1 mouse cellular context compared by ENCODE assay signal in the genomic region with DNA sequence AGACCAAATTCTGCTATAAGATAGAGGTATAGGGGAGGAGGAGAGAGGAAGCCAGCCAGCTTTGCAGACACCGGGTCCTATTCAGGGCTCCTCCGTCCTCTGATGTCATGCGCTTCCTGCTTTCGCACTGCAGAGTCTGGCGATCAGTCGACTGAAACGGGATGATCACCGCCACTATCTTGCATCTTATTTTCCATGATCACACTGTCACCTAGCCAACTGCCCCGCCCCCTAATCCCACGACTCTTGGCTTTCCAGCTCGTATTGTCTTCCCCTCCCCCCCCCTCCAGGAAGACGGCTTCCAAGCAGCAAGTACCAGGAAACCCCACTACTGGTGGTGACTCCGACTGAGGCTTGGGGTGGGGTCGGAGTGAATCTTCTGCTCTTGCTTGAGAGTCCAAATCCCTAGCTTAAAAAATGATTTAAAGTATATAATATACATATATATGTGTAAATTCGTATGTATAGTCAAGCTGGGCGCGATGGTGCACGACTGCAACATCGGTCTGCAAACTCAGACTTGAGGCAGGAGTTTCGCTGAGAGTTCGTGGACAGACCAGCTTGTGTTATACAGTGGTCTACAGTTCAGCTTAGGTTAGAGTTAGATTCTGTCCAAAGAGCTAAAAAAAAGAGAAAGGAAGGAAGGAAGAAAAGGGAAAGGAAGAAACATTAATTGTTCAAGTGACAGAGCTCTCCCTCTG.
TF ChIP-seq lines count a peak whose summit lies in the region.

No protein-coding gene starts in this region.

TF ChIP-seq in CH12.LX, 34 proteins besides CTCF, POLR2A, EP300 and RAD21 (continued from another document):
- TF ChIP-seq TCF12 (IDR thresholded peaks at IDR 0.05; ENCODE audit: low read depth, low read length): 0 out of 2 replicates have a peak, but pooled peaks have one; percentile 13
- no peak for TF ChIP-seq KAT2A (IDR thresholded peaks at IDR 0.05; ENCODE audit: insufficient replicate concordance, low read length)
- TF ChIP-seq POLR2AphosphoS2 (IDR thresholded peaks at IDR 0.05; ENCODE audit: low read depth, low read length): no peak
- TF ChIP-seq CHD1 (IDR thresholded peaks at IDR 0.05; ENCODE audit: low read depth, low read length): no peak
- TF ChIP-seq SMC3 (IDR thresholded peaks at IDR 0.05; ENCODE audit: low read depth, low read length): no peak
- TF ChIP-seq MAFK (IDR thresholded peaks at IDR 0.05; ENCODE audit: insufficient replicate concordance, low read length): no peak
- TF ChIP-seq TBP (conservative IDR thresholded peaks at IDR 0.05; ENCODE audit: low read depth, low read length): no peak
- peak; percentile 66 for TF ChIP-seq ETS1 (conservative IDR thresholded peaks at IDR 0.05; ENCODE audit: low read depth, low read length)
